Mouse (Mus musculus): ENCODE results near the gene Btn1a1. TPM values are rescaled to one million over a fixed set of nuclear protein-coding genes. Genes with fewer than 3 reads are reported as not detected.

Btn1a1 gene
- polyA plus RNA-seq, 1 experiment from 2014 or later, result 0.11 TPM

- DNase-seq (ENCODE audit: low spot score), result no peak
- Histone ChIP-seq H3K9ac (ENCODE audit: low read length) (no peak overlapping the region), H3K27me3 (replicated peaks; ENCODE audit: control insufficient read depth, insufficient read depth, low read length) (no peaks in the 10 kb centered on the region), H3K4me2 (ENCODE audit: low read length) (no peak overlapping the region), H3K4me3 (ENCODE audit: low read depth, low read length) (no peak overlapping the region), H3K36me3 (ENCODE audit: control insufficient read depth, insufficient read depth, low read length) (peaks cover 4% of the 10 kb centered on the region), H3K27ac (ENCODE audit: low read depth) (no peak overlapping the region), H3K4me1 (replicated peaks; ENCODE audit: control insufficient read depth, insufficient read depth, low read length) (peaks cover 23% of the 10 kb centered on the region; the same call in 1 of the 2 replicates), H3K9me3 (ENCODE audit: control insufficient read depth, low read length) (no peaks in the 10 kb centered on the region)
- 25% methylated on average over 14 of the region's 14 CpGs for WGBS
- no peak for ATAC-seq (replicated peaks; ENCODE audit: low FRiP score, low TSS enrichment, low read depth)
Observed at GRCm38 (mm10) chr13:23426922-23427321, 38.8 kb downstream of the Btn1a1 start.

GRCm38 (mm10) chr13:23426335-23426734 is 39.4 kb downstream of the Btn1a1 start:
- H3K27ac ChIP-seq (ENCODE audit: low read depth), result no peak overlapping the region
- H3K36me3 ChIP-seq (ENCODE audit: control insufficient read depth, insufficient read depth, low read length), result peaks cover 10% of the 10 kb centered on the region
- no peak overlapping the region for H3K4me3 ChIP-seq (ENCODE audit: low read depth, low read length)
- H3K9ac ChIP-seq (ENCODE audit: low read length), result no peak overlapping the region
- peak; percentile 73 for DNase-seq (ENCODE audit: low spot score)
- H3K27me3 ChIP-seq (replicated peaks; ENCODE audit: control insufficient read depth, insufficient read depth, low read length), result no peaks in the 10 kb centered on the region
- ATAC-seq (replicated peaks; ENCODE audit: low FRiP score, low TSS enrichment, low read depth), result no peak
- WGBS, result 24% methylated on average over 8 of the region's 8 CpGs
- H3K9me3 ChIP-seq (ENCODE audit: control insufficient read depth, low read length), result no peaks in the 10 kb centered on the region
- H3K4me1 ChIP-seq (replicated peaks; ENCODE audit: control insufficient read depth, insufficient read depth, low read length), result peaks cover 23% of the 10 kb centered on the region; the same call in 1 of the 2 replicates
- no peak overlapping the region for H3K4me2 ChIP-seq (ENCODE audit: low read length)

- Histone ChIP-seq H3K27me3 (replicated peaks; ENCODE audit: control insufficient read depth, insufficient read depth, low read length) (no peaks in the 10 kb centered on the region), H3K36me3 (ENCODE audit: control insufficient read depth, insufficient read depth, low read length) (peaks cover 19% of the 10 kb centered on the region), H3K9ac (ENCODE audit: low read length) (no peak overlapping the region), H3K9me3 (ENCODE audit: control insufficient read depth, low read length) (no peaks in the 10 kb centered on the region), H3K4me1 (replicated peaks; ENCODE audit: control insufficient read depth, insufficient read depth, low read length) (peaks cover 23% of the 10 kb centered on the region; the same call in 1 of the 2 replicates), H3K4me3 (ENCODE audit: low read depth, low read length) (no peak overlapping the region), H3K27ac (ENCODE audit: low read depth) (no peak overlapping the region), H3K4me2 (ENCODE audit: low read length) (peak overlapping the region; percentile 73)
- no peak for ATAC-seq (replicated peaks; ENCODE audit: low FRiP score, low TSS enrichment, low read depth)
- peak; percentile 81 for DNase-seq (ENCODE audit: low spot score)
- 11% methylated on average over 9 of the region's 9 CpGs for WGBS
Observed at GRCm38 (mm10) chr13:23425505-23425904, 40.2 kb downstream of the Btn1a1 start.

- Histone ChIP-seq H3K4me3 (ENCODE audit: low read depth, low read length) (peak overlapping the region; percentile 97), H3K27me3 (replicated peaks; ENCODE audit: control insufficient read depth, insufficient read depth, low read length) (no peaks in the 10 kb centered on the region), H3K27ac (ENCODE audit: low read depth) (peak overlapping the region; percentile 18; the same call in 1 of the 2 replicates), H3K36me3 (ENCODE audit: control insufficient read depth, insufficient read depth, low read length) (peaks cover 27% of the 10 kb centered on the region), H3K4me1 (replicated peaks; ENCODE audit: control insufficient read depth, insufficient read depth, low read length) (peaks cover 19% of the 10 kb centered on the region; the same call in 1 of the 2 replicates), H3K9me3 (ENCODE audit: control insufficient read depth, low read length) (no peaks in the 10 kb centered on the region), H3K9ac (ENCODE audit: low read length) (no peak overlapping the region; the same call in 1 of the 2 replicates), H3K4me2 (ENCODE audit: low read length) (peak overlapping the region; percentile 73)
- WGBS, result 2% methylated on average over 25 of the region's 25 CpGs
- DNase-seq (ENCODE audit: low spot score) (peak; percentile 91), ATAC-seq (replicated peaks; ENCODE audit: low FRiP score, low TSS enrichment, low read depth) (peak; percentile 64)
Observed at GRCm38 (mm10) chr13:23424494-23425325, 41.0 kb downstream of the Btn1a1 start.

GRCm38 (mm10) chr13:23424052-23424380 is 41.7 kb downstream of the Btn1a1 start:
- 1% methylated on average over 7 of the region's 7 CpGs for WGBS
- Histone ChIP-seq H3K9ac (ENCODE audit: low read length) (peak overlapping the region; percentile 92), H3K9me3 (ENCODE audit: control insufficient read depth, low read length) (no peaks in the 10 kb centered on the region), H3K4me2 (ENCODE audit: low read length) (peak overlapping the region; percentile 73), H3K27ac (ENCODE audit: low read depth) (peak overlapping the region; percentile 65), H3K4me1 (replicated peaks; ENCODE audit: control insufficient read depth, insufficient read depth, low read length) (peaks cover 15% of the 10 kb centered on the region; the same call in 1 of the 2 replicates), H3K27me3 (replicated peaks; ENCODE audit: control insufficient read depth, insufficient read depth, low read length) (no peaks in the 10 kb centered on the region), H3K36me3 (ENCODE audit: control insufficient read depth, insufficient read depth, low read length) (peaks cover 29% of the 10 kb centered on the region), H3K4me3 (ENCODE audit: low read depth, low read length) (peak overlapping the region; percentile 97)
- DNase-seq (ENCODE audit: low spot score) (no peak), ATAC-seq (replicated peaks; ENCODE audit: low FRiP score, low TSS enrichment, low read depth) (no peak; the same call in 1 of the 2 replicates)

- Histone ChIP-seq H3K27me3 (replicated peaks; ENCODE audit: control insufficient read depth, insufficient read depth, low read length) (no peaks in the 10 kb centered on the region), H3K4me3 (ENCODE audit: low read depth, low read length) (peak within 1 kb of the TSS; percentile 97), H3K36me3 (ENCODE audit: control insufficient read depth, insufficient read depth, low read length) (peaks cover 33% of the 10 kb centered on the region), H3K4me2 (ENCODE audit: low read length) (peak within 1 kb of the TSS; percentile 73), H3K9me3 (ENCODE audit: control insufficient read depth, low read length) (no peaks in the 10 kb centered on the region), H3K9ac (ENCODE audit: low read length) (peak within 1 kb of the TSS; percentile 92), H3K27ac (ENCODE audit: low read depth) (peak within 1 kb of the TSS; percentile 65), H3K4me1 (replicated peaks; ENCODE audit: control insufficient read depth, insufficient read depth, low read length) (peaks cover 15% of the 10 kb centered on the region; the same call in 1 of the 2 replicates)
- ATAC-seq (replicated peaks; ENCODE audit: low FRiP score, low TSS enrichment, low read depth), result peak; percentile 88
- DNase-seq (ENCODE audit: low spot score), result peak; percentile 98
- under 1% methylated on average over 47 of the region's 48 CpGs for WGBS
Observed at GRCm38 (mm10) chr13:23423286-23424051, 42.2 kb downstream of the Btn1a1 start, which contains the start of gene Abt1. Gene Abt1, minus strand, starts transcription at chr13:23423866.

GRCm38 (mm10) chr13:23422351-23422750 is 43.4 kb downstream of the Btn1a1 start:
- Histone ChIP-seq H3K4me2 (ENCODE audit: low read length) (no peak overlapping the region), H3K4me3 (ENCODE audit: low read depth, low read length) (no peak overlapping the region), H3K27me3 (replicated peaks; ENCODE audit: control insufficient read depth, insufficient read depth, low read length) (no peaks in the 10 kb centered on the region), H3K9me3 (ENCODE audit: control insufficient read depth, low read length) (no peaks in the 10 kb centered on the region), H3K9ac (ENCODE audit: low read length) (no peak overlapping the region), H3K4me1 (replicated peaks; ENCODE audit: control insufficient read depth, insufficient read depth, low read length) (peaks cover 12% of the 10 kb centered on the region; the same call in 1 of the 2 replicates), H3K27ac (ENCODE audit: low read depth) (no peak overlapping the region), H3K36me3 (ENCODE audit: control insufficient read depth, insufficient read depth, low read length) (peaks cover 39% of the 10 kb centered on the region)
- DNase-seq (ENCODE audit: low spot score), result no peak
- WGBS, result 94% methylated on average over 16 of the region's 16 CpGs
- no peak for ATAC-seq (replicated peaks; ENCODE audit: low FRiP score, low TSS enrichment, low read depth)

- H3K9ac ChIP-seq (ENCODE audit: low read length), result peak overlapping the region; percentile 13; the same call in 1 of the 2 replicates
- peak overlapping the region; percentile 52 for H3K4me2 ChIP-seq (ENCODE audit: low read length)
- ATAC-seq (replicated peaks; ENCODE audit: low FRiP score, low TSS enrichment, low read depth), result peak; percentile 71
- peaks cover 27% of the 10 kb centered on the region; the same call in 1 of the 2 replicates for H3K27me3 ChIP-seq (replicated peaks; ENCODE audit: control insufficient read depth, insufficient read depth, low read length)
- peak overlapping the region; percentile 39 for H3K4me3 ChIP-seq (ENCODE audit: low read depth, low read length)
- 0 out of 2 replicates have a peak, but pooled peaks cover 4% of the 10 kb centered on the region for H3K4me1 ChIP-seq (replicated peaks; ENCODE audit: control insufficient read depth, insufficient read depth, low read length)
- H3K27ac ChIP-seq (ENCODE audit: low read depth), result no peak overlapping the region
- peak; percentile 68 for DNase-seq (ENCODE audit: low spot score)
- WGBS, result 4% methylated on average over 28 of the region's 28 CpGs
- H3K36me3 ChIP-seq (ENCODE audit: control insufficient read depth, insufficient read depth, low read length), result no peaks in the 10 kb centered on the region
- H3K9me3 ChIP-seq (ENCODE audit: control insufficient read depth, low read length), result no peaks in the 10 kb centered on the region
Observed at GRCm38 (mm10) chr13:23412630-23413521, 52.8 kb downstream of the Btn1a1 start.
